Mouse (Mus musculus) hindbrain, embryonic 12.5 days (tissue): ENCODE data around the gene Nucb1. TPM values are rescaled to one million over a fixed set of nuclear protein-coding genes. Genes with fewer than 3 reads are reported as not detected.
"Not testable (repeated sequence)": the region's sequence is repeated elsewhere in the genome, so short reads cannot be mapped to it uniquely, and the experiment has no call there.

ENCODE experiments used
- ATAC-seq: fragments of 200-750 bp; cut with Nextera tagmentation; 2 replicates; pipeline ENCODE4 v1.8.0; 2017; ENCODE audit warnings: moderate TSS enrichment; ENCODE audit not compliant: low FRiP score
- H3K27ac ChIP-seq: fragments of 300-500 bp; sonication (generic); 2 replicates; pipeline ENCODE4 v1.5.1; 2016; ENCODE audit warnings: mild to moderate bottlenecking
- H3K27me3 ChIP-seq: fragments of 300-500 bp; sonication (generic); 2 replicates; pipeline ENCODE4 v1.6.1; 2016; ENCODE audit warnings: mild to moderate bottlenecking
- H3K36me3 ChIP-seq: fragments of 300-500 bp; sonication (generic); 2 replicates; pipeline ENCODE4 v1.6.1; 2016; ENCODE audit warnings: mild to moderate bottlenecking
- H3K4me1 ChIP-seq: fragments of 300-500 bp; sonication (generic); 2 replicates; pipeline ENCODE4 v1.6.1; 2016
- H3K4me2 ChIP-seq: fragments of 300-500 bp; sonication (generic); replicated peaks from 2 replicates; pipeline ENCODE4 v1.6.1; 2016; ENCODE audit warnings: mild to moderate bottlenecking
- H3K4me3 ChIP-seq: fragments of 300-500 bp; sonication (generic); 2 replicates; pipeline ENCODE4 v1.5.1; 2016; ENCODE audit warnings: mild to moderate bottlenecking
- H3K9ac ChIP-seq: fragments of 300-500 bp; sonication (generic); 2 replicates; pipeline ENCODE4 v1.6.1; 2016; ENCODE audit warnings: mild to moderate bottlenecking, moderate library complexity
- H3K9me3 ChIP-seq: fragments of 300-500 bp; sonication (generic); replicated peaks from 2 replicates; pipeline ENCODE4 v1.6.1; 2016; ENCODE audit warnings: mild to moderate bottlenecking
- WGBS: fragments of 180-500 bp; shearing (Covaris S2); methylation state at CpG from one replicate; pipeline ENCODE4 v1.1.7; 2016; 5-methylcytosine and 5-hydroxymethylcytosine counted together
- polyA plus RNA-seq: library from polyadenylated mRNA; unstranded; fragments of >200 nt; fragmentation: Nextera tagmentation; extraction: Ambion mirVana; gene quantifications from 2 replicates; pipeline ENCODE4 v1.2.1, GENCODE M21; 2016

The Nucb1 gene
- polyA plus RNA-seq, 1 experiment from 2014 or later = 147 TPM

DNA sequence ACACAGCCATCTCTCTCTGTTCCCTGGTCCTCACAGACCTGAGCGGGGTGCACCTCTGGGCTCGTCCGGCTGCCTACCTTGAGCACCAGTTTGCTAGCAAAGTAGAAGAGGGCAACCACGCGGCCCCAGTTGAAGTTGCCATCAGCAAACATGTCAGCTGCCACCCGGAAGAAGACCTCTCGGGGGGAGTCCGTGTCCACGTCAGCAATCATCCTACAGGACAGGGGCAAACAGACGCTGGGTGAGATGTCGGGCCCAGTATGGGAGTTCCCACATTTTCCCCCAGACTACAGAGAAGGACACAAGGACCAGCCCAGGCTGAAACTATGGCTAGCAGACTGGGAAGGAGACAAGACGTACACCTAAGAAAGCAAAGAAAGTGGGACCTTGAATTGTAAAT is 45.1 kb downstream of the Nucb1 start:
- Histone ChIP-seq H3K9me3 (no peaks in the 10 kb centered on the region), H3K4me3 (0 out of 2 replicates have a peak overlapping the region, but pooled peaks have one; percentile 73), H3K27me3 (no peaks in the 10 kb centered on the region), H3K4me2 (no peak overlapping the region), H3K9ac (peak overlapping the region; percentile 8; the same call in 1 of the 2 replicates), H3K4me1 (peaks cover 37% of the 10 kb centered on the region), H3K36me3 (peaks cover 41% of the 10 kb centered on the region), H3K27ac (no peak overlapping the region)
- 95% methylated on average over 12 of the region's 12 CpGs for WGBS
- no peak for ATAC-seq

DNA sequence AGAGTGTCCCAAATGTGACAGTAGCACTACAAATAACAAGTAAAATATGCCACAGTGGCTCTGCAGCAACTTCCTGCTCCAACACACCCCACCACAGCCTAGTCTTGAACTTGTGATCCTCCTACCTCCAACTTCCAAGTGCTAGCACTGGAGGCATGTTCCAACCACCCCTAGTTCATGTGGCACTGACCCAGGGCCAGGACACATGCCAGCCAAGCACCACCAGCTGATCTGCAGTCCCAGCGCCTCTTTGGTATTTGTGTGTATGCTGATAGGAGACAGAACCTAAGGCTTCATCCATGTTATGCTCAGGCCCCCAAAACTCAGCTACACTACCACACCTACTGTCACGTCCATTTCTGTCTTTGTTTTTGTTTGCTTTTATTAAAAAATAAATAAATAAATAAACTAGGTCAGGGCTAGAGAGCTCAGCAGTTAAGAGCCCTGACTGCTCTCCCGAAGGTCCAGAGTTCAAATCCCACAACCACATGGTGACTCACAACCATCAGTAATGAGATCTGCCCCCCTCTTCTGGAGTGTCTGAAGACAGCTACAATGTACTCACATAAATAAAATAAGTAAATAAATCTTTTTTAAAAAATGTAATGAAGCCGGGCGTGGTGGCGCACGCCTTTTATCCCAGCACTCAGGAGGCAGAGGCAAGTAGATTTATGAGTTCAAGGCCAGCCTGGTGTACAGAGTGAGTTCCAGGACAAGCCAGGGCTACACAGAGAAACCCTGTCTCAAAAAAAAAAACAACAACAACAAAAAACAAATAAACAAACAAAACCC is 46.0 kb downstream of the Nucb1 start:
- 93% methylated on average over 7 of the region's 7 CpGs for WGBS
- no peak overlapping the region for H3K4me3 ChIP-seq
- H3K27ac ChIP-seq = no peak overlapping the region
- no peaks in the 10 kb centered on the region for H3K27me3 ChIP-seq
- H3K36me3 ChIP-seq = peaks cover 41% of the 10 kb centered on the region
- ATAC-seq = no peak
- H3K9me3 ChIP-seq = no peaks in the 10 kb centered on the region
- peaks cover 38% of the 10 kb centered on the region for H3K4me1 ChIP-seq
- no peak overlapping the region for H3K9ac ChIP-seq
- no peak overlapping the region for H3K4me2 ChIP-seq

DNA sequence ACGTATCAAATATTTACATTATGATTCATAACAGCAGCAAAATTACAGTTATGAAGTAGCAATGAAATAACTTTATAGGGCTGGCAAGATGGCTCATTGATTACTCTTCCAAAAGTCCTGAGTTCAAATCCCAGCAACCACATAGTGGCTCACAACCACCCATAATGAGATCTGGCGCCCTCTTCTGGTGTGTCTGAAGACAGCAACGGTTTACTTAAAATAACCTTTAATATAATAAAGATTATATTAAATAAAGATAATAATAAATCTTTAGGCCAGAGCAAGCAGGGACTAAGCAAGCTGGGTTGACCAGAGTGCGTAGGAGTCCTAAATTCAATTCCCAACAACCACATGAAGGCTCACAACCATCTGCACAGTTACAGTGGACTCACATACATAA is 47.3 kb downstream of the Nucb1 start:
- Histone ChIP-seq H3K36me3 (peaks cover 49% of the 10 kb centered on the region), H3K4me1 (peaks cover 43% of the 10 kb centered on the region)
- H3K4me2 ChIP-seq, H3K4me3 ChIP-seq, ATAC-seq, H3K9me3 ChIP-seq, H3K27ac ChIP-seq, H3K27me3 ChIP-seq, H3K9ac ChIP-seq: not testable (repeated sequence)
- WGBS = 83% methylated on average over 4 of the region's 4 CpGs

DNA sequence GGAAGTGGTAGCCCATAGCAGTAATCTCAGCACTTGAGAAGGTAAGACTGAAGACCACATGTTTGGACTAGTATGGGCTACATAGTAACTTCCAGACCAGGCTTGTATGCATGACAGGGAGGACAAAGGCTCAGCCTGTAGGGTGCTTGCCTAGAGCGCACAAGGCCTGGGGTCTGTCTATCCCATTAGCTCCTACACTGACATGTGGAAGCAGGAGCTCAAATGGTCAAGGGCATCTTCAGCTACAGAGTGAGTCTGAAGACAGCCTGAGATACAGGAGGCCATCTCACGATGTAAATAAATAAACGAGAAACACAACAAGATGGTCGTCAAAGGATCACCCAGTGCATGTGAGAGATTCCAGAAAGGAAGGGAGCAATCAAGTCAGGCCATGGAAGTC is 47.9 kb downstream of the Nucb1 start:
- peaks cover 55% of the 10 kb centered on the region for H3K36me3 ChIP-seq
- H3K9ac ChIP-seq = no peak overlapping the region
- H3K27ac ChIP-seq = no peak overlapping the region
- no peak overlapping the region for H3K4me2 ChIP-seq
- no peaks in the 10 kb centered on the region for H3K27me3 ChIP-seq
- H3K4me3 ChIP-seq = no peak overlapping the region
- H3K4me1 ChIP-seq = peaks cover 47% of the 10 kb centered on the region
- no peaks in the 10 kb centered on the region for H3K9me3 ChIP-seq
- 93% methylated on average over 4 of the region's 4 CpGs for WGBS
- ATAC-seq = no peak

DNA sequence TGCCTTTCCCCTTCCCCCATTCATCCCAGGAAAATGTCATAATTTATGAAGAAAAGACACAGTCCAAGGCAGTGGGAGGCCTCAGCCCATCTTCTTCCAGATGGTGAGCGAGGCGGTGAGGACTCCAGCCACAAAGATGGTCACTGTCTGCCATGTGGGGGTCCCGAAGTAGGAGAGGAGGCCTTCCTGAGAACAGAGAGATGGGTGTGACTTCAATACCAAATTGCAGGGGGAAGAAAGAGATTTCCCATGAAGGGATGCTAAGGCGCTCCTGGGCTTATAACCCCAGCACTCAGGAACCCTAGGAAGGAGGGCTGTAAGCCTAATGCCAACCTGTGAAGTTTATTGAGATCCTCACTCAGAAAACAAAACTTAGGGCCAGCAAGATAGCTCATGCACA is 48.4 kb downstream of the Nucb1 start:
- no peak overlapping the region for H3K4me3 ChIP-seq
- no peak overlapping the region for H3K4me2 ChIP-seq
- no peak for ATAC-seq
- H3K27ac ChIP-seq = peak overlapping the region; percentile 95
- 85% methylated on average over 4 of the region's 4 CpGs for WGBS
- no peaks in the 10 kb centered on the region for H3K9me3 ChIP-seq
- H3K4me1 ChIP-seq = peaks cover 51% of the 10 kb centered on the region
- H3K27me3 ChIP-seq = no peaks in the 10 kb centered on the region
- H3K9ac ChIP-seq = no peak overlapping the region
- H3K36me3 ChIP-seq = peaks cover 60% of the 10 kb centered on the region

DNA sequence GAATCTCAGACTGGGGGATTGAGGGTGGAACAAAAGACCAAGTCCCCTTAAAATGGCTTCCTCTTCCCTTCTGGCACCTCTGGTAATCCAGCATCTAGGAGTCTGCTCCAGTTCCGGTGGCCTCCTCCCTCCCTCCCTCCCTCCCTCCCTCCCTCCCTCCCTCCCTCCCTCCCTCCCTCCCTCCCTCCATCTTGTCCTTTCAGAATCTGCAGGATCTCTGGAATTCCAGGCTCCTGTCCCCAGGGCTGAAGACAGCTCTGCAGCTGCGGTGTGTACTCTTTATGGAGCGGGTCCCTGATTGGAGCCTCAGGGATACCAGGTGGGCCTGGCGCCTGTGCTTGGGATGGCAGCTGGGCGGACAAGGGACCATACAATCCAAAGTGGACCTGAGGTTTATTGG is 48.9 kb downstream of the Nucb1 start:
- Histone ChIP-seq H3K4me3 (no peak overlapping the region), H3K36me3 (peaks cover 61% of the 10 kb centered on the region), H3K9me3 (no peaks in the 10 kb centered on the region), H3K9ac (0 out of 2 replicates have a peak overlapping the region, but pooled peaks have one; percentile 91), H3K4me2 (peak overlapping the region; percentile 51), H3K4me1 (peaks cover 54% of the 10 kb centered on the region), H3K27ac (peak overlapping the region; percentile 95), H3K27me3 (no peaks in the 10 kb centered on the region)
- 62% methylated on average over 5 of the region's 5 CpGs for WGBS
- ATAC-seq = no peak

DNA sequence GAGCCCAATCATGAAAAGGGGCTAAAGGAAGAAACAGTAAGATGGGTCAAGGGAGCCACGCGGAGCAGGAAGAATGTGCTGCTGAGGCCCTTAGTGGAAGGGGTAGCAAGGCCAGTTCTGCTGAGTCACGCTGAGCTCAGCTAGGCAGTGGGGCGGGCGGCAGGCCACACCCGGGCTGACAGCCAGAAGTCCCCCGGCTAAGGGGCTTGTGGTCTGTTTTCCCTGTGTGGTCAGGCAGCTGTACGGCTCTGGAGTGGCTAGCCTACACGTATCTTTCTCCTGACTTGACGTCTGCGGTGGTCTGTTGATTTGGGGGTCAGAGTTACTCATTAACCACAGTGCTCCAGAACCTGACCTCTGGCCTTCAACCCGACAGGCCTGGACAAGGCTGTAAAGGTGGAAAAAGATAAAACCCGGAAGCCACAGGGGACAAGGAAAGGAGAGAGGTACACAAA is 49.3 kb downstream of the Nucb1 start:
- peaks cover 66% of the 10 kb centered on the region for H3K36me3 ChIP-seq
- peaks cover 51% of the 10 kb centered on the region for H3K4me1 ChIP-seq
- no peaks in the 10 kb centered on the region for H3K27me3 ChIP-seq
- H3K9me3 ChIP-seq = no peaks in the 10 kb centered on the region
- 0 out of 2 replicates have a peak overlapping the region, but pooled peaks have one; percentile 91 for H3K9ac ChIP-seq
- peak overlapping the region; percentile 9 for H3K4me3 ChIP-seq
- 25% methylated on average over 13 of the region's 13 CpGs for WGBS
- H3K4me2 ChIP-seq = peak overlapping the region; percentile 51
- peak overlapping the region; percentile 95 for H3K27ac ChIP-seq
- no peak for ATAC-seq

DNA sequence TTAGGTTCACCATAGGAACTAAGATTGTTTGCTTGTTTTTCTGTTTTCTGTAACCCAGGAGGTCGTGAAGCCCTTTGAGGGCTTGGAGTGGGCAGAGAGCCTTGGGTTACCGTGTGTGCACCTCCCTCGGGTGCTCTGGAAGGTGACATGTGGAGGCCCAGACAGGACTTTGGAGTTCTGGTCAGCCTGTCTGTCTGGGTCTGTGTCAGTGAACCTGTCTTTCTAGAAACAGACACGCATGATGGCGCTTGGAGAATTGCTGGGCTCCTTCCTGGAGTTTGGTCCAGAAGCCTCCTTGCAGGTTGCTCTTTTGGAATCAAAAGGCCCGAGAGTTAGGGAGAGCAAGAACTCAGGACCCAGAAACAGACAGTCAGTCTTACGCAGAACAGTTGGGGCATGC is 49.8 kb downstream of the Nucb1 start:
- H3K36me3 ChIP-seq = peaks cover 66% of the 10 kb centered on the region
- H3K9ac ChIP-seq = peak overlapping the region; percentile 91
- H3K9me3 ChIP-seq = no peaks in the 10 kb centered on the region
- H3K4me1 ChIP-seq = peaks cover 46% of the 10 kb centered on the region
- peak overlapping the region; percentile 51 for H3K4me2 ChIP-seq
- H3K27me3 ChIP-seq = no peaks in the 10 kb centered on the region
- no peak for ATAC-seq
- H3K27ac ChIP-seq = peak overlapping the region; percentile 95
- peak overlapping the region; percentile 77 for H3K4me3 ChIP-seq
- WGBS = 77% methylated on average over 7 of the region's 7 CpGs

DNA sequence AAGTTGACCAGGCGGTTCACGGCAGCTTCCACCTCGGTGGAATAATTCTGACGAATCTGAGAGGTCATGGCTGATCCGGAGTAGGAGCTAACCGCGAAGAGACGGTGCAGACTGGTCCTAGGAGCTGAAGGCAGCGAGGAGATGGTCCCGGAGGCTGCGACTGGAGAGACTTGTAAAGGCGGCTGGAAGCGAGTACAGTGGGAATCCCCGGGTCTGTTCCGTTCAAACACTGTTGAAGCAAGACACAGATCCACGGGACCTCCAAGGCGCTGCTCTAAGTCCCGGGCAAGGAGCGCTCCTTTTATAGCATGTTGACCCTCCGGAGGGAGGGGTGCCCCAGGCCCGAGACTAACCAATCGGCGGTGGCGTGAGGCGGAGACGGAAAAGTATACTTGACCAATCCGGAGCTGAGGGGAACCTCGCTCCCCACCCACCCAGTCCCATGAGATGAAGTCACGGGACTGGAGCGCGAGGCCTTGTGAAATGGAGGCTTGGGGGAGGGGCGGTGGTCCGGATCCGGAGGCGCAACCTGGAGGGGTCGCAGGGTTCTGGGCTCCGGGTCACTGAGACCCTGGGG is 50.6 kb downstream of the Nucb1 start, which contains the start of gene Ftl1:
Gene Ftl1 (minus strand): TSS at position 321 of the 577 bp plus-strand sequence.
- H3K36me3 ChIP-seq = peaks cover 66% of the 10 kb centered on the region
- peak within 1 kb of the TSS; percentile 77 for H3K4me3 ChIP-seq

DNA sequence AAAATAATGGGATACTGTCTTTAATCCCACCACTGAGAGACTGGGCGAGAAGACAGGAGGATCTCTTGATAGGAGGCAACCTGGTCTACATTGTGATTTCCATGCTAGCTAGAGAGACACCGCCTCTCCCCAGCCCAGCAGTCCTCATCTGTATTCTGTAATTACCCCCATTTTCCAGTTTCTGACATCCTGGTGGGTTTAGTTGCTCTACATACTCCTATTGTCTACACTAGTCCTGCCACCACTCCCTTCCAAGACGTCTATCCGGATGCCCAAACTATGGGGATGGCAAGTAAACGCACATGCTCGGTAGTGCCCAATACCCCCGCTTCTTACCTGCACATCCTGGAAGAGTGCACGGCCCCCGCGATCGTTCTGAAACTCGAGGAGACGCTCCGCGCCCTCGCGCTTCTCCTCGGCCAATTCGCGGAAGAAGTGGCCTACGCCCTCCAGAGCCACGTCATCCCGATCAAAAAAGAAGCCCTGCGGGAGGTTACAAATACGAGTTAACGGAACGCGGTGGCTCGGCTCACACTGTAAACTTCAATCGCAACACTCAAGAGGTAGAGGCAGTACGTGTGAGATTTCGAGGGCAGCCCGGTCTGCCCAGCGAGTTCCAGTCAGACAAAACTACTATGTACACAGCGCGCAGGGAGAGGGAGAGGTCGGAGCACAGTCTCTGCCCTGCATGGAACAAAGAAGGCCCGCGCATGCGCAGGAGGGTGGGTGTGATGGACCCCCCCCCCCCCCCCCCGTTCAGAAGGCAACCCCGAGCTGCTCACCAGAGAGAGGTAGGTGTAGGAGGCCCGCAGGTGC is 51.2 kb downstream of the Nucb1 start:
- Histone ChIP-seq H3K4me2 (peak overlapping the region; percentile 85), H3K4me1 (peaks cover 41% of the 10 kb centered on the region), H3K4me3 (peak overlapping the region; percentile 77), H3K9me3 (no peaks in the 10 kb centered on the region), H3K27ac (peak overlapping the region; percentile 95), H3K9ac (peak overlapping the region; percentile 91), H3K36me3 (peaks cover 68% of the 10 kb centered on the region), H3K27me3 (no peaks in the 10 kb centered on the region)
- 2% methylated on average over 42 of the region's 43 CpGs for WGBS
- peak; percentile 80 for ATAC-seq

More for the DNA sequence above, 50.6 kb downstream of the Nucb1 start, which contains the start of gene Ftl1:
- not testable (repeated sequence) for H3K27me3 ChIP-seq, H3K9me3 ChIP-seq
- H3K27ac ChIP-seq = peak within 1 kb of the TSS; percentile 95
- H3K9ac ChIP-seq = peak within 1 kb of the TSS; percentile 91
- H3K4me2 ChIP-seq = peak within 1 kb of the TSS; percentile 85
- ATAC-seq = peak; percentile 97
- peaks cover 41% of the 10 kb centered on the region for H3K4me1 ChIP-seq
- WGBS = under 1% methylated on average over 30 of the region's 37 CpGs

DNA sequence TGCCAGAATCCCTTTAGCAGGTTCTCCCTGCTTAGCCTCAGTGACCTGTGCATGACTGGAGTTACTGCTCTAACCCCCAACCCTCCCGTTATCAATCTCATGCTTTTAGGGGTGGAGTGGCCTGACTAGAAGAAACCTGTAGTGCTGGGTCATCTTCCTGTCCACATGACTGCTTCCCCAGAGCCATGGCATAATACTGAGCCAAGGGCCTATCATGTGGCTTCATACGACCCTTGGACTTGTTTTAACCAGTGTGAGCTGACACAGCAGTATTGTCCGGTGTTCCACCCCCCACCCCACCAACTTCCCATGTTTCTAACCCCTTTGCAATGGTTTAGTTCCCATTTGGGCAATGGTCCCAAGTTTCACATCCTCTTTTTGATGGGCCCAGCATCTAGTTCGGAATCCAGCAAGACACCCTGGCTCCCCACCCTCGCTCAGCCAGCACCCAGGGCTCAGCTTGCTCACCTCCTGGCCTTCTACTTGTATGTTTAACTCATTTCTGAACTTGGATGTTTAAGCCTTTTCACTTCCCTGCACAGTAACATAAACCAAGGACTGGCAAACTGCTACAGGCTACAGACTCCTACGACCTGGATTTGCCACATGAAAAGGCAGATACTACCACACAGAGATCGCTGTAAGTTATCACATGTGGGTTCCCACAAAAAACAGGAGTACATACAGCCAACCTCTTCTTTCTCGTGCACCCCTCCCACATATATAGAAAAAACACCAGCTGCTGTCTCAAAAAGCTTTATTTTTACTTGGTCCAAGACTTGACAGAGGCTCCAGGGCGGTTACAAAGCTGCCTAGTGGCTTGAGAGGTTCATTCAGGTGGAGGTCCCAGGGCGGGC is 52.8 kb downstream of the Nucb1 start:
- peak overlapping the region; percentile 95 for H3K27ac ChIP-seq
- H3K36me3 ChIP-seq = peaks cover 61% of the 10 kb centered on the region

More for the DNA sequence above, 52.8 kb downstream of the Nucb1 start:
- Histone ChIP-seq H3K4me2 (peak overlapping the region; percentile 85), H3K9me3 (no peaks in the 10 kb centered on the region), H3K4me1 (peaks cover 41% of the 10 kb centered on the region), H3K4me3 (peak overlapping the region; percentile 77), H3K27me3 (no peaks in the 10 kb centered on the region), H3K9ac (peak overlapping the region; percentile 91)
- no peak for ATAC-seq
- WGBS = 72% methylated on average over 10 of the region's 10 CpGs
